Mouse (Mus musculus) limb, embryonic 14.5 days (tissue): ENCODE data around the gene Olfr1442. TPM values are rescaled to one million over a fixed set of nuclear protein-coding genes. Genes with fewer than 3 reads are reported as not detected.

Experiments
- ATAC-seq: fragments of 200-750 bp; cut with Nextera tagmentation; 2 replicates; pipeline ENCODE4 v1.8.0; 2017; ENCODE audit warnings: low read depth, moderate number of reproducible peaks, moderate TSS enrichment; ENCODE audit not compliant: low FRiP score
- DNase-seq: peaks from one replicate; pipeline ENCODE4 v3.0.0-alpha.2; 2015; ENCODE audit warnings: low spot score
- H3K27ac ChIP-seq: fragments of 300-500 bp; sonication (generic); replicated peaks from 2 replicates; pipeline ENCODE4 v1.5.1; 2014; ENCODE audit warnings: low read depth, mild to moderate bottlenecking, low read length, moderate library complexity, mixed read lengths
- H3K27me3 ChIP-seq: fragments of 300-500 bp; sonication (generic); 2 replicates; pipeline ENCODE4 v1.6.1; 2014; ENCODE audit warnings: low read length, mixed read lengths; ENCODE audit not compliant: control insufficient read depth, insufficient read depth
- H3K36me3 ChIP-seq: fragments of 300-500 bp; sonication (generic); 2 replicates; pipeline ENCODE4 v1.6.1; 2014; ENCODE audit warnings: mild to moderate bottlenecking, low read length, moderate library complexity, mixed read lengths; ENCODE audit not compliant: control insufficient read depth, insufficient read depth
- H3K4me1 ChIP-seq: fragments of 300-500 bp; sonication (generic); 2 replicates; pipeline ENCODE4 v1.6.1; 2014; ENCODE audit warnings: antibody characterized with exemption, low read length, mixed read lengths; ENCODE audit not compliant: control insufficient read depth, insufficient read depth
- H3K4me2 ChIP-seq: fragments of 300-500 bp; sonication (generic); replicated peaks from 2 replicates; pipeline ENCODE4 v1.6.1; 2014; ENCODE audit warnings: low read depth, mild to moderate bottlenecking, low read length, moderate library complexity; ENCODE audit not compliant: severe bottlenecking
- H3K4me3 ChIP-seq: fragments of 300-500 bp; sonication (generic); replicated peaks from 2 replicates; pipeline ENCODE4 v1.5.1; 2014; ENCODE audit warnings: low read length
- H3K9ac ChIP-seq: fragments of 300-500 bp; sonication (generic); 2 replicates; pipeline ENCODE4 v1.6.1; 2014; ENCODE audit warnings: mild to moderate bottlenecking, low read depth, low read length, moderate library complexity; ENCODE audit not compliant: severe bottlenecking
- H3K9me3 ChIP-seq: fragments of 300-500 bp; sonication (generic); 2 replicates; pipeline ENCODE4 v1.6.1; 2016; ENCODE audit warnings: low read length; ENCODE audit not compliant: control insufficient read depth
- POLR2A ChIP-seq: fragments of 200-500 bp; IDR thresholded peaks from 2 replicates; pipeline ENCODE4 v1.8.0; 2012; ENCODE audit warnings: inconsistent platforms, mild to moderate bottlenecking, moderate library complexity, borderline replicate concordance; ENCODE audit not compliant: insufficient read depth, insufficient read length; ENCODE audit errors: extremely low read depth
- WGBS: fragments of 180-500 bp; shearing (Covaris S2); extraction: QIAGEN DNeasy Blood & Tissue Kit; methylation state at CpG from one replicate; pipeline ENCODE4 v1.1.7; 2014; 5-methylcytosine and 5-hydroxymethylcytosine counted together
- polyA plus RNA-seq, 2 experiments: library from polyadenylated mRNA; depleted of rRNA in 1 of 2; stranded (reverse) in 1 of 2; unstranded in 1 of 2; fragments of >200 nt; fragmentation: Nextera tagmentation in 1 of 2; extraction: Ambion mirVana in 1 of 2; gene quantifications; 2 replicates each; pipeline versions ENCODE4 v1.2.1 to v1.2.3; 2012 to 2014

Olfr1442 gene
- polyA plus RNA-seq, 2 experiments = not detected

DNA sequence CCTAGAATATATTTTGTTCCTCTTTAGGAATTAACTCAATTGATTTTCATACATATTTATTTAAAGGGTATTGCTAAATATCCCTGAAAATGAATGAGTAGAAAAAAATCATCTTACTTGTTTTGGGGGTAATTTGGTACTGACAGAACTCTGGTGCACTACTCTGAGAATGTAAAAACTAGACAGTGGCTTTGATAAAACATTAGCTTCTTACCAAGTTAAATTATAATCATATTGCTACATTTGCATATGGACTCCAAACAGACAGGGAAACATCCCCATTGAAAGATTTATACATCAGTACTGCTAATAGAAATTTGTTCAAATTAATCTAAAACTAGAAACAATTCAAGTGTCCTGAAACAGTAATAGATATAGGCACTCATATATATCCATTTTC lies 15.0 kb downstream of the Olfr1442 start:
- no peaks in the 10 kb centered on the region for H3K36me3 ChIP-seq
- no peak overlapping the region for H3K4me2 ChIP-seq
- no peak for TF ChIP-seq POLR2A
- H3K4me3 ChIP-seq = no peak overlapping the region
- no peaks in the 10 kb centered on the region for H3K27me3 ChIP-seq
- no peaks in the 10 kb centered on the region for H3K4me1 ChIP-seq
- ATAC-seq (no peak), DNase-seq (no peak)
- no peak overlapping the region for H3K9ac ChIP-seq
- H3K9me3 ChIP-seq = no peaks in the 10 kb centered on the region
- H3K27ac ChIP-seq = no peak overlapping the region

DNA sequence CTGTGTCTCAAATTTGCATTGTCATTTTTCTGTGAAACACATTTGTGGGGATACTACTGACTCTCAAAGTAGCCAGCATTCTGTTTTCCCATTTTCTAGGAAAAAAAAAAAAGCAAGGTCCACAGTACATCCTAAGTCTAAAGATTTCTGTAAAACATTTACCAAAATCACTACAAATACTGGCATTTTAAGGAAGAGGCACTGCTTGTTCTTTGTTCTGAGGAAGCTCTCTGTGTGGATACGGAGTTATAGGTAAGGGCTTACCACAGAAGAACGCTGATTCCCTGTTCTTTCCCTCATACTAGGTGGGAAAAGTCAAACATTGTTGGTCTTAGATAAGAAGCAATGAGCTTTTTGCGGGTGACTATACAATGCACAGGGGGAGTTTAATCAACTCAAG lies 25.4 kb downstream of the Olfr1442 start, which contains the start of gene Keg1:
TSS of gene Keg1 (plus strand) at position 197 of the 400 bp plus-strand sequence.
- H3K36me3 ChIP-seq = no peaks in the 10 kb centered on the region
- WGBS = 79% methylated on average over 3 of the region's 3 CpGs
- ATAC-seq = no peak

GRCm38 (mm10) chr19:12696221-12696620 lies 26.0 kb downstream of the Olfr1442 start:
- no peak overlapping the region for H3K9ac ChIP-seq
- no peaks in the 10 kb centered on the region for H3K27me3 ChIP-seq
- no peaks in the 10 kb centered on the region for H3K36me3 ChIP-seq
- no peak overlapping the region for H3K4me3 ChIP-seq
- H3K4me2 ChIP-seq = no peak overlapping the region
- no peak for TF ChIP-seq POLR2A
- no peaks in the 10 kb centered on the region for H3K4me1 ChIP-seq
- H3K9me3 ChIP-seq = no peaks in the 10 kb centered on the region
- no peak for ATAC-seq
- H3K27ac ChIP-seq = no peak overlapping the region
- no peak for DNase-seq

More for the DNA sequence above, 25.4 kb downstream of the Olfr1442 start, which contains the start of gene Keg1:
- no peaks in the 10 kb centered on the region for H3K9me3 ChIP-seq
- TF ChIP-seq POLR2A = no peak
- no peak for DNase-seq
- H3K27me3 ChIP-seq = no peaks in the 10 kb centered on the region
- H3K27ac ChIP-seq = no peak within 1 kb of the TSS
- no peak within 1 kb of the TSS for H3K4me3 ChIP-seq
- no peaks in the 10 kb centered on the region for H3K4me1 ChIP-seq
- no peak within 1 kb of the TSS for H3K4me2 ChIP-seq
- H3K9ac ChIP-seq = no peak within 1 kb of the TSS

DNA sequence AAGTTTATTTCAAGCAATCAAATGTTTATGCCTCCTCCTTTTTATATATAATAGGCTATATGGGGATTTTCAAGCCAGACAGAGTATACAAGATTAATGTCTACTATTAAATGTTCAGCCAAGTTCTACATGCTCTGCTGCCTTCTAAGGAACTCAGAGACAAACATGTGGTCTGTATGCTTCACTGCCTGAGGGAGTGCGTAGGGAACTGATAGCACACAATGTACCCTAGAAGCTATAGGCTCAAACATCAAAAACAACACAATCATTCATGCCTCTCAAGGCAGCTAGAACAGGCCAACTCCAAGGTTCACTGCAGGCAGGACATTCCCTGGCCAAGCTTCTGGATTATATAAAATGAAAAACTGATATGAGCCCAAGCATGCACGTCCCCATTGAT lies 38.2 kb downstream of the Olfr1442 start:
- DNase-seq (no peak), ATAC-seq (no peak)
- H3K27ac ChIP-seq = no peak overlapping the region
- no peak overlapping the region for H3K9ac ChIP-seq
- no peak overlapping the region for H3K4me3 ChIP-seq
- no peaks in the 10 kb centered on the region for H3K36me3 ChIP-seq
- no peaks in the 10 kb centered on the region for H3K9me3 ChIP-seq
- TF ChIP-seq POLR2A = no peak
- H3K27me3 ChIP-seq = no peaks in the 10 kb centered on the region
- no peak overlapping the region for H3K4me2 ChIP-seq
- H3K4me1 ChIP-seq = no peaks in the 10 kb centered on the region
- WGBS = 84% methylated on average over 2 of the region's 2 CpGs

DNA sequence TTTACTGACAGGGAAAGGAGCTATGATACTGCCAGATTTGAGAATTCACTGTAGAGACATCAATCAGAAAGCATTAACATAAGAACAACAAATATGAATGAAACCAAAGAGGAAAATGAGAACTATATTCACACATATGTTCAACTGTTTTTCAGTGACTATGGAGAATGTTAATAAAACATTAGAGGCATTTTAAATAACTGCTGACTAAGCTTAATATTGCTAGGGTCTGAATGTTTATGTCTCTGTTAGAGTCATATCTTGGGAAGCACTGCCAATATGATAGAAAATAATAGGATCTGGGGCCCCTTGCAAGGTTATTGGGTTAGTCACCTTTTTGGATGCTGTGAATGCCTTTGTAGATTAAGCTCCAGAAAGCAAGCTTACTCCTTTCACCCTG lies 38.7 kb downstream of the Olfr1442 start:
- Histone ChIP-seq H3K4me3 (no peak overlapping the region), H3K4me2 (no peak overlapping the region), H3K27me3 (no peaks in the 10 kb centered on the region), H3K27ac (no peak overlapping the region), H3K36me3 (no peaks in the 10 kb centered on the region), H3K9me3 (no peaks in the 10 kb centered on the region), H3K4me1 (no peaks in the 10 kb centered on the region), H3K9ac (no peak overlapping the region)
- TF ChIP-seq POLR2A = no peak
- no peak for DNase-seq
- no peak for ATAC-seq

- H3K9ac ChIP-seq = no peak overlapping the region
- no peaks in the 10 kb centered on the region for H3K9me3 ChIP-seq
- H3K4me2 ChIP-seq = no peak overlapping the region
- 77% methylated on average over 6 of the region's 6 CpGs for WGBS
- H3K27ac ChIP-seq = no peak overlapping the region
- TF ChIP-seq POLR2A = no peak
- no peaks in the 10 kb centered on the region for H3K27me3 ChIP-seq
- DNase-seq (no peak), ATAC-seq (no peak)
- H3K36me3 ChIP-seq = no peaks in the 10 kb centered on the region
- H3K4me3 ChIP-seq = no peak overlapping the region
- H3K4me1 ChIP-seq = no peaks in the 10 kb centered on the region
Measured at GRCm38 (mm10) chr19:12719189-12719588, 49.0 kb downstream of the Olfr1442 start.
